Mouse (Mus musculus): ENCODE data around the gene Oxct2b.

GRCm38 (mm10) chr4:123105451-123105790, 10.6 kb upstream of the Oxct2b start:
- TF ChIP-seq CTCF (IDR thresholded peaks at IDR 0.05; ENCODE audit: low read depth) (no peak), EP300 (IDR thresholded peaks at IDR 0.05; ENCODE audit: low read depth) (no peak)
